Mouse (Mus musculus) right cerebral cortex, postnatal 10 days (tissue): Measurements from ENCODE around the gene Fgfr2.
"Not testable (repeated sequence)": the region's sequence is repeated elsewhere in the genome, so short reads cannot be mapped to it uniquely, and the experiment has no call there.

Source experiments
- DNase-seq, 2 experiments: peaks; one replicate each; pipeline ENCODE4 v3.0.0; 2021; ENCODE audit warnings: low spot score in 2 of 2

The Fgfr2 gene

GRCm38 (mm10) chr7:131467312-131467711 is 1655.8 kb downstream of the Fgfr2 start:
- no peak for DNase-seq

GRCm38 (mm10) chr7:131465735-131466134 is 1657.4 kb downstream of the Fgfr2 start:
- no peak for DNase-seq

- DNase-seq: no peak
Observed at GRCm38 (mm10) chr7:131465117-131465601, 1658.0 kb downstream of the Fgfr2 start.

GRCm38 (mm10) chr7:131456714-131457113 is 1666.4 kb downstream of the Fgfr2 start:
- DNase-seq: no peak

- DNase-seq: no peak
Observed at GRCm38 (mm10) chr7:131437051-131437450, 1686.1 kb downstream of the Fgfr2 start.

GRCm38 (mm10) chr7:131434276-131434675 is 1688.9 kb downstream of the Fgfr2 start:
- no peak for DNase-seq

- DNase-seq: peak; percentile 58 to 69
Observed at GRCm38 (mm10) chr7:131432244-131432643, 1690.9 kb downstream of the Fgfr2 start.

- no peak for DNase-seq
Observed at GRCm38 (mm10) chr7:131427331-131427730, 1695.8 kb downstream of the Fgfr2 start.

GRCm38 (mm10) chr7:131424912-131425311 is 1698.2 kb downstream of the Fgfr2 start:
- no peak for DNase-seq

- DNase-seq: no peak
Observed at GRCm38 (mm10) chr7:131417605-131418004, 1705.5 kb downstream of the Fgfr2 start.

GRCm38 (mm10) chr7:131416742-131417141 is 1706.4 kb downstream of the Fgfr2 start:
- not testable (repeated sequence) for DNase-seq

GRCm38 (mm10) chr7:131411941-131412270 is 1711.2 kb downstream of the Fgfr2 start:
- DNase-seq: no peak

GRCm38 (mm10) chr7:131411221-131411940 is 1711.8 kb downstream of the Fgfr2 start:
- peak in 1 of 2 experiments; percentile 42 for DNase-seq

- peak; percentile 99 for DNase-seq
Observed at GRCm38 (mm10) chr7:131410416-131411058, 1712.6 kb downstream of the Fgfr2 start, which contains the start of the genes Ikzf5 and Acadsb. Gene Ikzf5 (minus strand): TSS chr7:131410521. Gene Acadsb (plus strand): TSS chr7:131410601.

- no peak for DNase-seq
Observed at GRCm38 (mm10) chr7:131409988-131410385, 1713.2 kb downstream of the Fgfr2 start.

- DNase-seq: no peak
Observed at GRCm38 (mm10) chr7:131409321-131409987, 1713.7 kb downstream of the Fgfr2 start.

- DNase-seq: not testable (repeated sequence)
Observed at GRCm38 (mm10) chr7:131391761-131392160, 1731.4 kb downstream of the Fgfr2 start.

- no peak for DNase-seq
Observed at GRCm38 (mm10) chr7:131371880-131372651, 1751.1 kb downstream of the Fgfr2 start.

GRCm38 (mm10) chr7:131371470-131371860 is 1751.7 kb downstream of the Fgfr2 start:
- no peak for DNase-seq

- peak; percentile 91 to 92 for DNase-seq
Observed at GRCm38 (mm10) chr7:131370648-131371469, 1752.3 kb downstream of the Fgfr2 start, which contains the start of gene Pstk. Gene Pstk (plus strand): TSS chr7:131371141.

GRCm38 (mm10) chr7:131364131-131364530 is 1759.0 kb downstream of the Fgfr2 start:
- no peak for DNase-seq
